16 mouse cellular contexts compared by ENCODE assay signal in genomic region chrX:166327621-166328020, GRCm38 (mm10).
DNase-seq lines count a peak whose midpoint lies in the region; ATAC-seq and TF ChIP-seq lines count a peak whose summit lies in the region.
"Had no signal": no experiment of that assay in that cellular context is flagged by ENCODE, and none has a peak within 500 bp of the region (broad histone marks: within the 10 kb centered on the region; RNA-seq: fewer than 3 reads in every experiment).

No protein-coding gene starts in this region.

- no peak overlapping the region for H3K9ac ChIP-seq in neural tube, embryonic 11.5 days (ENCODE audit: low read length)
- H3K9ac ChIP-seq in forebrain, postnatal 0 days, result no peak overlapping the region
- H3K9ac ChIP-seq: embryonic facial prominence, embryonic 13.5 days; heart, embryonic 15.5 days; limb, embryonic 15.5 days had no signal

- no peaks in the 10 kb centered on the region for H3K9me3 ChIP-seq in neural tube, embryonic 11.5 days (ENCODE audit: control insufficient read depth, low read length)
- no peaks in the 10 kb centered on the region for H3K9me3 ChIP-seq in forebrain, postnatal 0 days (ENCODE audit: low read length)
- H3K9me3 ChIP-seq: embryonic facial prominence, embryonic 13.5 days; heart, embryonic 15.5 days; limb, embryonic 15.5 days had no signal

- H3K4me2 ChIP-seq in neural tube, embryonic 11.5 days (ENCODE audit: low read depth), result no peak overlapping the region
- no peak overlapping the region for H3K4me2 ChIP-seq in forebrain, postnatal 0 days (ENCODE audit: low read depth)
- H3K4me2 ChIP-seq: embryonic facial prominence, embryonic 13.5 days; heart, embryonic 15.5 days; limb, embryonic 15.5 days had no signal

- WGBS in neural tube, embryonic 11.5 days, result 66% methylated on average over 5 of the region's 5 CpGs
- WGBS in forebrain, postnatal 0 days, result 46% methylated on average over 5 of the region's 5 CpGs
- WGBS in lung, adult 2 months, result 72% methylated on average over 5 of the region's 5 CpGs

- ATAC-seq in neural tube, embryonic 11.5 days (ENCODE audit: insufficient read depth, low FRiP score, low TSS enrichment), result no peak
- no peak for ATAC-seq in forebrain, postnatal 0 days
- peak; percentile 46 for ATAC-seq in megakaryocyte, adult 5-6 weeks (ENCODE audit: poor library complexity, severe bottlenecking)
- ATAC-seq: intestine, embryonic 16.5 days had no signal

- no peaks in the 10 kb centered on the region; the same call in none of the 2 replicates for H3K4me1 ChIP-seq in neural tube, embryonic 11.5 days (ENCODE audit: control insufficient read depth, insufficient read depth, low read length)
- H3K4me1 ChIP-seq in forebrain, postnatal 0 days (ENCODE audit: insufficient read depth), result 0 out of 2 replicates have a peak, but pooled peaks cover 3% of the 10 kb centered on the region
- no peaks in the 10 kb centered on the region for H3K4me1 ChIP-seq in lung, adult 2 months (ENCODE audit: control insufficient read depth, insufficient read depth, low read length)
- H3K4me1 ChIP-seq: limb, embryonic 15.5 days had no signal

- no peak for TF ChIP-seq CTCF in forebrain, postnatal 0 days (IDR thresholded peaks at IDR 0.05; ENCODE audit: low read depth)
- TF ChIP-seq CTCF in lung, adult 2 months (IDR thresholded peaks at IDR 0.05; ENCODE audit: insufficient read depth, low read length), result no peak

- peak overlapping the region; percentile 42; the same call in 1 of the 2 replicates for H3K27ac ChIP-seq in neural tube, embryonic 11.5 days (ENCODE audit: low read depth, low read length)
- peak overlapping the region; percentile 82 for H3K27ac ChIP-seq in forebrain, postnatal 0 days (ENCODE audit: low read depth, low read length)
- H3K27ac ChIP-seq: embryonic facial prominence, embryonic 13.5 days; heart, embryonic 15.5 days; limb, embryonic 15.5 days had no signal

- TF ChIP-seq POLR2A in lung, adult 2 months (IDR thresholded peaks at IDR 0.05; ENCODE audit: borderline replicate concordance, extremely low read depth, low read depth, low read length), result no peak

- no peaks in the 10 kb centered on the region for H3K36me3 ChIP-seq in neural tube, embryonic 11.5 days (ENCODE audit: control insufficient read depth, insufficient read depth, low read length)
- no peaks in the 10 kb centered on the region for H3K36me3 ChIP-seq in forebrain, postnatal 0 days (ENCODE audit: insufficient read depth)
- H3K36me3 ChIP-seq in splenic B cell, adult 2 months (ENCODE audit: control insufficient read depth, insufficient read depth, low read length, poor library complexity, severe bottlenecking), result no peaks in the 10 kb centered on the region
- H3K36me3 ChIP-seq: embryonic facial prominence, embryonic 13.5 days; heart, embryonic 15.5 days; limb, embryonic 15.5 days had no signal

- DNase-seq in neural tube, embryonic 11.5 days (ENCODE audit: low spot score), result no peak
- no peak for DNase-seq in neural tube, embryonic 10.5 days (ENCODE audit: extremely low spot score, low spot score)
- no peak for DNase-seq in forebrain, postnatal 0 days
- DNase-seq in splenic B cell, adult 2 months (ENCODE audit: low read depth, low spot score), result peak; percentile 16
- DNase-seq in lung, adult 2 months, result no peak
- no peak for DNase-seq in testis, postnatal 14 days (ENCODE audit: low spot score)
- no peak for DNase-seq in thymus, adult 18-20 months
- DNase-seq: cerebellum, postnatal 10 days; gastrocnemius, postnatal 36 days; kidney, postnatal 36 days; lung, postnatal 10 days had no signal

- H3K4me3 ChIP-seq in neural tube, embryonic 11.5 days (ENCODE audit: low read depth, low read length), result no peak overlapping the region
- H3K4me3 ChIP-seq in forebrain, postnatal 0 days (ENCODE audit: low read depth, low read length), result no peak overlapping the region
- no peak overlapping the region for H3K4me3 ChIP-seq in lung, adult 2 months (replicated peaks; ENCODE audit: extremely low read depth, low read depth, low read length)
- H3K4me3 ChIP-seq: embryonic facial prominence, embryonic 13.5 days; heart, embryonic 15.5 days; limb, embryonic 15.5 days had no signal

- H3K27me3 ChIP-seq in neural tube, embryonic 11.5 days (ENCODE audit: control insufficient read depth, insufficient read depth, low read length), result no peaks in the 10 kb centered on the region
- H3K27me3 ChIP-seq in forebrain, postnatal 0 days (ENCODE audit: insufficient read depth, low read length), result no peaks in the 10 kb centered on the region
- no peaks in the 10 kb centered on the region for H3K27me3 ChIP-seq in splenic B cell, adult 2 months (ENCODE audit: control insufficient read depth, insufficient read depth, low read length, poor library complexity, severe bottlenecking)
- H3K27me3 ChIP-seq: heart, embryonic 15.5 days had no signal
